Mouse (Mus musculus): ENCODE data around the gene Filip1. TPM values are rescaled to one million over a fixed set of nuclear protein-coding genes. Genes with fewer than 3 reads are reported as not detected.

Filip1 gene
- polyA plus RNA-seq, 1 experiment: 0.01 TPM

GRCm38 (mm10) chr9:79914276-79914675 lies 98.4 kb downstream of the Filip1 start:
- Histone ChIP-seq H3ac (ENCODE audit: control insufficient read depth, insufficient read length, low read depth) (no peak overlapping the region), H3K36me3 (ENCODE audit: control insufficient read depth, insufficient read depth) (no peaks in the 10 kb centered on the region), H3K79me2 (ENCODE audit: control insufficient read depth, insufficient read depth) (no peaks in the 10 kb centered on the region), H3K27me3 (ENCODE audit: control insufficient read depth, insufficient read depth, insufficient read length) (no peaks in the 10 kb centered on the region), H3K79me3 (ENCODE audit: low read depth) (no peaks in the 10 kb centered on the region), H3K4me3 (ENCODE audit: insufficient read depth, poor library complexity, severe bottlenecking) (no peak overlapping the region)
- TF ChIP-seq MYOG (IDR thresholded peaks at IDR 0.05; ENCODE audit: control insufficient read depth, extremely low read depth, insufficient read length): no peak
- TF ChIP-seq FOSL1 (IDR thresholded peaks at IDR 0.05; ENCODE audit: insufficient read depth, low read length, poor library complexity, severe bottlenecking): no peak

- Histone ChIP-seq H3K4me3 (ENCODE audit: insufficient read depth, poor library complexity, severe bottlenecking) (no peak overlapping the region), H3ac (ENCODE audit: control insufficient read depth, insufficient read length, low read depth) (no peak overlapping the region), H3K79me2 (ENCODE audit: control insufficient read depth, insufficient read depth) (no peaks in the 10 kb centered on the region), H3K79me3 (ENCODE audit: low read depth) (no peaks in the 10 kb centered on the region), H3K36me3 (ENCODE audit: control insufficient read depth, insufficient read depth) (no peaks in the 10 kb centered on the region), H3K27me3 (ENCODE audit: control insufficient read depth, insufficient read depth, insufficient read length) (no peaks in the 10 kb centered on the region)
- TF ChIP-seq USF1 (IDR thresholded peaks at IDR 0.05; ENCODE audit: low read depth) (no peak), CEBPB (IDR thresholded peaks at IDR 0.05; ENCODE audit: low read depth) (no peak), FOSL1 (IDR thresholded peaks at IDR 0.05; ENCODE audit: insufficient read depth, low read length, poor library complexity, severe bottlenecking) (no peak), CTCF (IDR thresholded peaks at IDR 0.05; ENCODE audit: control insufficient read depth, insufficient read depth, insufficient read length) (no peak), MYOG (IDR thresholded peaks at IDR 0.05; ENCODE audit: control insufficient read depth, extremely low read depth, insufficient read length) (no peak), MYOD1 (IDR thresholded peaks at IDR 0.05; ENCODE audit: control insufficient read depth, insufficient read length, low read depth) (no peak), MAX (IDR thresholded peaks at IDR 0.05) (no peak)
These were observed 99.7 kb downstream of the Filip1 start for GRCm38 (mm10) chr9:79912971-79913370.

- H3K79me2 ChIP-seq (ENCODE audit: control insufficient read depth, insufficient read depth): no peaks in the 10 kb centered on the region
- H3ac ChIP-seq (ENCODE audit: control insufficient read depth, insufficient read length, low read depth): no peak overlapping the region
- no peaks in the 10 kb centered on the region for H3K79me3 ChIP-seq (ENCODE audit: low read depth)
- TF ChIP-seq FOSL1 (IDR thresholded peaks at IDR 0.05; ENCODE audit: insufficient read depth, low read length, poor library complexity, severe bottlenecking) (no peak), CEBPB (IDR thresholded peaks at IDR 0.05; ENCODE audit: low read depth) (no peak), MAX (IDR thresholded peaks at IDR 0.05) (no peak), CTCF (IDR thresholded peaks at IDR 0.05; ENCODE audit: control insufficient read depth, insufficient read depth, insufficient read length) (no peak), MYOD1 (IDR thresholded peaks at IDR 0.05; ENCODE audit: control insufficient read depth, insufficient read length, low read depth) (no peak), MYOG (IDR thresholded peaks at IDR 0.05; ENCODE audit: control insufficient read depth, extremely low read depth, insufficient read length) (no peak), USF1 (IDR thresholded peaks at IDR 0.05; ENCODE audit: low read depth) (no peak)
- H3K36me3 ChIP-seq (ENCODE audit: control insufficient read depth, insufficient read depth): no peaks in the 10 kb centered on the region
- H3K27me3 ChIP-seq (ENCODE audit: control insufficient read depth, insufficient read depth, insufficient read length): no peaks in the 10 kb centered on the region
- no peak overlapping the region for H3K4me3 ChIP-seq (ENCODE audit: insufficient read depth, poor library complexity, severe bottlenecking)
These were observed 102.5 kb downstream of the Filip1 start for GRCm38 (mm10) chr9:79910166-79910565.

GRCm38 (mm10) chr9:79898815-79899214 lies 113.8 kb downstream of the Filip1 start:
- Histone ChIP-seq H3K79me2 (ENCODE audit: control insufficient read depth, insufficient read depth) (no peaks in the 10 kb centered on the region), H3ac (ENCODE audit: control insufficient read depth, insufficient read length, low read depth) (no peak overlapping the region), H3K36me3 (ENCODE audit: control insufficient read depth, insufficient read depth) (no peaks in the 10 kb centered on the region), H3K27me3 (ENCODE audit: control insufficient read depth, insufficient read depth, insufficient read length) (no peaks in the 10 kb centered on the region), H3K4me3 (ENCODE audit: insufficient read depth, poor library complexity, severe bottlenecking) (no peak overlapping the region), H3K79me3 (ENCODE audit: low read depth) (no peaks in the 10 kb centered on the region)
- no peak for TF ChIP-seq CEBPB (IDR thresholded peaks at IDR 0.05; ENCODE audit: low read depth)
- TF ChIP-seq MYOD1 (IDR thresholded peaks at IDR 0.05; ENCODE audit: control insufficient read depth, insufficient read length, low read depth): no peak
- no peak for TF ChIP-seq MAX (IDR thresholded peaks at IDR 0.05)
- no peak for TF ChIP-seq FOSL1 (IDR thresholded peaks at IDR 0.05; ENCODE audit: insufficient read depth, low read length, poor library complexity, severe bottlenecking)
- no peak for TF ChIP-seq MYOG (IDR thresholded peaks at IDR 0.05; ENCODE audit: control insufficient read depth, extremely low read depth, insufficient read length)
- TF ChIP-seq USF1 (IDR thresholded peaks at IDR 0.05; ENCODE audit: low read depth): no peak

GRCm38 (mm10) chr9:79894665-79895064 lies 118.0 kb downstream of the Filip1 start:
- TF ChIP-seq CTCF (IDR thresholded peaks at IDR 0.05; ENCODE audit: control insufficient read depth, insufficient read depth, insufficient read length): no peak
- no peak for TF ChIP-seq MYOG (IDR thresholded peaks at IDR 0.05; ENCODE audit: control insufficient read depth, extremely low read depth, insufficient read length)
- no peak for TF ChIP-seq FOSL1 (IDR thresholded peaks at IDR 0.05; ENCODE audit: insufficient read depth, low read length, poor library complexity, severe bottlenecking)
- no peak for TF ChIP-seq CEBPB (IDR thresholded peaks at IDR 0.05; ENCODE audit: low read depth)
- TF ChIP-seq MYOD1 (IDR thresholded peaks at IDR 0.05; ENCODE audit: control insufficient read depth, insufficient read length, low read depth): no peak
- no peak for TF ChIP-seq MAX (IDR thresholded peaks at IDR 0.05)
- no peak for TF ChIP-seq USF1 (IDR thresholded peaks at IDR 0.05; ENCODE audit: low read depth)
- no peak overlapping the region for H3K4me3 ChIP-seq (ENCODE audit: insufficient read depth, poor library complexity, severe bottlenecking)
- H3K27me3 ChIP-seq (ENCODE audit: control insufficient read depth, insufficient read depth, insufficient read length): no peaks in the 10 kb centered on the region
- H3K79me2 ChIP-seq (ENCODE audit: control insufficient read depth, insufficient read depth): no peaks in the 10 kb centered on the region
- H3ac ChIP-seq (ENCODE audit: control insufficient read depth, insufficient read length, low read depth): no peak overlapping the region
- H3K79me3 ChIP-seq (ENCODE audit: low read depth): no peaks in the 10 kb centered on the region
- no peaks in the 10 kb centered on the region for H3K36me3 ChIP-seq (ENCODE audit: control insufficient read depth, insufficient read depth)

GRCm38 (mm10) chr9:79893841-79894612 lies 118.6 kb downstream of the Filip1 start:
- no peaks in the 10 kb centered on the region for H3K27me3 ChIP-seq (ENCODE audit: control insufficient read depth, insufficient read depth, insufficient read length)
- TF ChIP-seq USF1 (IDR thresholded peaks at IDR 0.05; ENCODE audit: low read depth): no peak
- H3ac ChIP-seq (ENCODE audit: control insufficient read depth, insufficient read length, low read depth): no peak overlapping the region
- no peak overlapping the region for H3K4me3 ChIP-seq (ENCODE audit: insufficient read depth, poor library complexity, severe bottlenecking)
- no peaks in the 10 kb centered on the region for H3K79me2 ChIP-seq (ENCODE audit: control insufficient read depth, insufficient read depth)
- H3K36me3 ChIP-seq (ENCODE audit: control insufficient read depth, insufficient read depth): no peaks in the 10 kb centered on the region
- no peaks in the 10 kb centered on the region for H3K79me3 ChIP-seq (ENCODE audit: low read depth)

Measured in C2C12 (cell line).